Mouse (Mus musculus) ES-E14 (cell line): ENCODE data around the gene Gm21970. TPM values are rescaled to one million over a fixed set of nuclear protein-coding genes. Genes with fewer than 3 reads are reported as not detected.
A peak's percentile ranks its signal among the peaks of the same experiment; 100 is the strongest.

ENCODE experiments used
- DNase-seq: peaks from one replicate; pipeline ENCODE4 v3.0.0-alpha.2; 2013; ENCODE audit warnings: low read depth, low spot score
- H3K27ac ChIP-seq: 2 replicates; pipeline ENCODE4 v1.5.1; 2012; ENCODE audit warnings: low read depth, mild to moderate bottlenecking, low read length, moderate library complexity, mixed read lengths; ENCODE audit not compliant: poor library complexity, insufficient read depth, severe bottlenecking
- H3K36me3 ChIP-seq: 2 replicates; pipeline ENCODE4 v1.6.1; 2012; ENCODE audit warnings: mild to moderate bottlenecking, low read length, moderate library complexity, mixed read lengths; ENCODE audit not compliant: control insufficient read depth, poor library complexity, insufficient read depth, severe bottlenecking
- H3K4me1 ChIP-seq, 2 experiments: fragments of 150-350 bp in 1 of 2; sonication (generic) in 1 of 2; 2 replicates each; pipeline ENCODE4 v1.6.1; 2012; ENCODE audit warnings: low read length in 2 of 2, mild to moderate bottlenecking in 1 of 2, mixed read lengths in 1 of 2; ENCODE audit not compliant: control insufficient read depth in 2 of 2, insufficient read depth in 2 of 2, poor library complexity in 1 of 2
- H3K4me3 ChIP-seq, 2 experiments: fragments of 150-350 bp in 1 of 2; sonication (generic) in 1 of 2; 2 replicates each; pipeline ENCODE4 v1.5.1; 2012; ENCODE audit warnings: low read length in 2 of 2, low read depth in 1 of 2, mild to moderate bottlenecking in 1 of 2, mixed read lengths in 1 of 2; ENCODE audit not compliant: insufficient read depth in 1 of 2, poor library complexity in 1 of 2, severe bottlenecking in 1 of 2
- H3K9ac ChIP-seq: 2 replicates; pipeline ENCODE4 v1.6.1; 2012; ENCODE audit warnings: low read depth, mild to moderate bottlenecking, low read length, mixed read lengths; ENCODE audit not compliant: poor library complexity, insufficient read depth, severe bottlenecking
- H3K9me3 ChIP-seq: fragments of 150-350 bp; sonication (generic); 2 replicates; pipeline ENCODE4 v1.6.1; 2012; ENCODE audit warnings: low read depth, mild to moderate bottlenecking, low read length; ENCODE audit not compliant: control insufficient read depth, insufficient read depth
- CHD2 ChIP-seq: IDR thresholded peaks from 2 replicates; pipeline ENCODE4 v1.6.1; 2014; ENCODE audit warnings: mild to moderate bottlenecking, low read depth, low read length, inconsistent platforms
- HCFC1 ChIP-seq: IDR thresholded peaks from 2 replicates; pipeline ENCODE4 v1.6.1; 2012; ENCODE audit warnings: low read length, inconsistent platforms, borderline replicate concordance; ENCODE audit not compliant: insufficient read depth
- MAFK ChIP-seq: IDR thresholded peaks from 2 replicates; pipeline ENCODE4 v1.6.1; 2014; ENCODE audit warnings: mild to moderate bottlenecking, low read depth, low read length, inconsistent platforms; ENCODE audit not compliant: insufficient read depth
- ZC3H11A ChIP-seq: IDR thresholded peaks from 2 replicates; pipeline ENCODE4 v1.6.1; 2012; ENCODE audit warnings: low read depth, mild to moderate bottlenecking, inconsistent platforms, low read length, borderline replicate concordance
- ZNF384 ChIP-seq: IDR thresholded peaks from 2 replicates; pipeline ENCODE4 v1.6.1; 2012; ENCODE audit warnings: low read depth, low read length, inconsistent platforms
- in situ Hi-C, 2 experiments: fragments of 600-800 bp; cut with MboI; formaldehyde crosslinking; loops; one replicate each; pipeline ENCODE4 v1.15.1; 2025; ENCODE audit warnings: low sequenced_read_pairs in 2 of 2, inconsistent platforms in 1 of 2; ENCODE audit not compliant: unreplicated experiment in 2 of 2
- total RNA-seq: library from RNA; depleted of rRNA; stranded (reverse); fragments of 300-350 nt; gene quantifications from 2 replicates; pipeline ENCODE4 v1.2.3, GENCODE M21; 2012

The Gm21970 gene
- total RNA-seq, 1 experiment = not detected

DNA sequence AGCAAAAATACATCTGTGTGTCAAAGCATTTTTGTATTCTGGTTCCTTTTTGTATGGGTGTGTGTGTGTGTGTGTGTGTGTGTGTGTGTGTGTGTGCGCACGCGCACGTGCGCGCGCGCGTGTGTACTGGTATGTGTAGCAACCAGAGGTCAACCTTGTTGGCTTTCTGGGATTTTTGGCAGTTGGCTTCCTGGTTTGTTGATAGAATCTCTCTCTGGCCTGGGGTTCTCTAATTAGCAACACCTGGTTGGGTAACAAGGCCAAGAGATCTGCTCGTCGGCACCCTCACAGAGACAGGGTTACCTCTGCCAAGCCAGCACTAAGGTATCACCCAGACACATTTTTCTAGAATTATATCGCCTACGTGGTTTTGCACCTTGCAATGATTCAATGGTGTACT lies 32.0 kb upstream of the Gm21970 start:
- no peak overlapping the region for H3K9ac ChIP-seq
- H3K4me1 ChIP-seq = no peaks in the 10 kb centered on the region
- no peak for DNase-seq
- H3K36me3 ChIP-seq = no peaks in the 10 kb centered on the region
- in situ Hi-C loops = loop anchor here in 1 of 2 experiments (25.0 kb wide), 1 partner anchor 272 kb away; the partner anchor contains the start of gene 4932438H23Rik
- no peak overlapping the region for H3K27ac ChIP-seq
- no peaks in the 10 kb centered on the region for H3K9me3 ChIP-seq
- TF ChIP-seq ZC3H11A (0 out of 2 replicates have a peak, but pooled peaks have one; percentile 24), CHD2 (no peak)
- H3K4me3 ChIP-seq = no peak overlapping the region

DNA sequence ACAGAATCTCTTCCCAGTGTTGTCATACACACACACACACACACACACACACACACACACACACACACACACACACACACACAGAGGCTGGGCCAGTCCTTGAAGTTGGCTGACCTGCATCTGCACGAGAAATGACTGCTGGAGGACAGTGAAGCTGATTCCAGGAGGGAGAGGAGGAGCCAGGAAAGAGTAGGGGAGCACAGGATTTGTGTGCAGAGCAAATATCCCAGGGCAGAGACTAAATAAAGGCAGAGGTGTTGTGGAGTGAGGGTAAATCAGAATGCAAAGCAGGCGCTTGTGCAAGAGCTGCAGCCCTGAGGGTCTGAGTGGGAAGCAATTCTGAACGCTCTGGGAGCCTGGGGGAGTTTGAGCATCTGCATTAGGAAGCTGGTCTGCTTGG lies 31.4 kb upstream of the Gm21970 start:
- in situ Hi-C loops = loop anchor here in 1 of 2 experiments (25.0 kb wide), 1 partner anchor 273 kb away; the partner anchor contains the start of gene 4932438H23Rik
- no peak overlapping the region for H3K9ac ChIP-seq
- TF ChIP-seq CHD2 (no peak), ZNF384 (no peak), HCFC1 (no peak), ZC3H11A (no peak), MAFK (no peak)
- no peaks in the 10 kb centered on the region for H3K9me3 ChIP-seq
- no peaks in the 10 kb centered on the region for H3K4me1 ChIP-seq
- no peak for DNase-seq
- H3K36me3 ChIP-seq = no peaks in the 10 kb centered on the region
- H3K27ac ChIP-seq = no peak overlapping the region
- no peak overlapping the region for H3K4me3 ChIP-seq

DNA sequence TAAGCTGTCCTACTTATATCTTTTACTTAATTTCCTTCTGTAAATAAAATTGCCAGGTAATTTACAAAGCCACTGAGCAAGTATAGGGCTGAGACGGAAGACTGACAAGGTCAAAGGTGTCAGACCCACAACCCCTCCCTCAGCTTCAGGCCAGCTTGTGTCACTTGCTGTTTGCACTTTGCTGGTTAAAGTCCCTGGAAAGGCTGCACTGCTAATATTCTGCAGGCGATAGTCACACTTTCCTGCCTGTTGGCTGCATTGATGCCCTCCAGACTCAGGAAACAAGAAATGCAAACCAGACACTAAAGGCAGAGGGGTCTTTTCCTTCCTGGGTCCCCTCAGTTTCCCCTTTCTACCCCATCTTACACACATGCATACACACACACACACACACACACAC lies 29.5 kb upstream of the Gm21970 start:
- no peak for TF ChIP-seq ZC3H11A
- no peak for TF ChIP-seq CHD2
- TF ChIP-seq MAFK = no peak
- no peak for TF ChIP-seq ZNF384
- no peak for TF ChIP-seq HCFC1
- in situ Hi-C loops = loop anchor here in 1 of 2 experiments (25.0 kb wide), 1 partner anchor 275 kb away; the partner anchor contains the start of gene 4932438H23Rik
- Histone ChIP-seq H3K36me3 (no peaks in the 10 kb centered on the region), H3K9me3 (no peaks in the 10 kb centered on the region), H3K9ac (no peak overlapping the region), H3K27ac (no peak overlapping the region), H3K4me3 (no peak overlapping the region), H3K4me1 (no peaks in the 10 kb centered on the region)
- no peak for DNase-seq

DNA sequence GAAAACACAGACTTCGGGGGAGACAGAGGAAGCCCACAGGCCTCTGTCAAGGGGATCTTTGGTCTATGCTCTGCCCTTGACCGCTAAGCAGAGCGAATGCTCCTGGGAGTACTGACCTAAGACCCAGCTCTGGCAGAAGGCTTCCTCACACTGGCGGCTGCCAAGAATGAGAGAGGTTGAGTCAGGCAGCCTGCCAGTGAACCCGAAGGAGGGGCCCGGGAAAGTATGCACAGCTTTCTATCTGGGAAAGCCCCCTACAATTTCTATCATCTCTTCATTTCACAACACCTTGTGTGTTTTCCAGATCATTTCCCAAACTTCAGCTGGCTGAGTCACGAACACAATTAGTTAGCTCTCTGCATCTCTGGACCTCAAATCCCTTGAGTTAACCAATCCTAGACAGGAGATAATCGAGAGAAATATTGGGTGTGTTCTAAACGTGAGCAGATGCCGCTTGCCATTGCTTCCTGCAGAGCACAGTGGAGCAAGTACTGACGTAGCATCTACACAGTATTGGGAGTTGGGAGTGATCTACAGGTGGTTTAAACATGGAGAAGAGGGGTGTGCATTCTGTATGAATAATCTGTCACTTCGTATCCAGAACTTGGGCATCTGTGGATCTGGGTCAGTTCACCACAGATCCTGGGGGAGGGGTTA lies 28.8 kb upstream of the Gm21970 start:
- no peak overlapping the region for H3K27ac ChIP-seq
- in situ Hi-C loops = loop anchor here in 1 of 2 experiments (25.0 kb wide), 1 partner anchor 275 kb away; the partner anchor contains the start of gene 4932438H23Rik
- no peak for DNase-seq
- no peak for TF ChIP-seq HCFC1
- TF ChIP-seq MAFK = no peak
- TF ChIP-seq ZC3H11A = no peak
- no peak for TF ChIP-seq CHD2
- no peak for TF ChIP-seq ZNF384
- H3K4me1 ChIP-seq = no peaks in the 10 kb centered on the region
- H3K9ac ChIP-seq = no peak overlapping the region
- no peak overlapping the region for H3K4me3 ChIP-seq
- no peaks in the 10 kb centered on the region for H3K36me3 ChIP-seq
- H3K9me3 ChIP-seq = no peaks in the 10 kb centered on the region
